Mouse (Mus musculus) brain, embryonic 14.5 days (tissue): Measurements from ENCODE around the gene Rpl7l1.

Experiments used
- CTCF ChIP-seq: fragments of 200-500 bp; IDR thresholded peaks from 2 replicates; pipeline ENCODE4 v1.5.1; 2012; ENCODE audit warnings: inconsistent platforms, mild to moderate bottlenecking, moderate library complexity, borderline replicate concordance; ENCODE audit not compliant: insufficient read depth, insufficient read length; ENCODE audit errors: extremely low read depth
- POLR2A ChIP-seq: fragments of 200-500 bp; IDR thresholded peaks from 2 replicates; pipeline ENCODE4 v1.6.1; 2012; ENCODE audit warnings: mild to moderate bottlenecking, inconsistent platforms, borderline replicate concordance; ENCODE audit not compliant: poor library complexity, insufficient read depth, insufficient read length, severe bottlenecking; ENCODE audit errors: extremely low read depth

DNA sequence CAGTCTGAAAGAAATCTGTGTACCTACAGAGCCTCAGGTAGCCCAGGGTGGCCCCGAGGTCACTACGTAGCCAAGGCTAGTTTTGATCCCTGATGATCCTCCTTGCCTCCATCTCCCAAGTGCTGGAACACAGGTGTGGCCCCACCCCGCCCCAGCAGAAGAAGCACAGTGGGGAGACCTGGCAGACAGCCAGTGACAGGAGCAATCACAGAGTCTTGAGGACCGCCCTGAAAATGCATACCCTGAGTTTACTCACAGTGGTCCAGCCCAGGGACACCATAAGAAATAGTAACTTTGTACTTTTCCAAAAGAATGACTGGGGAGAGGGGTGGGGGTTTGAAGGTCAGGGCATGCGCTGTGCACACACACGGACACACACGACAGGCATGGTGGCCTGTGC lies 38.2 kb upstream of the Rpl7l1 start:
- TF ChIP-seq CTCF = no peak
- TF ChIP-seq POLR2A = no peak
